Mouse (Mus musculus) midbrain, postnatal 0 days (tissue): ENCODE results near the gene Dcaf11. TPM values are rescaled to one million over a fixed set of nuclear protein-coding genes. Genes with fewer than 3 reads are reported as not detected.

ENCODE experiments used
- ATAC-seq: fragments of 200-750 bp; cut with Nextera tagmentation; 2 replicates; pipeline ENCODE4 v1.8.0; 2017; ENCODE audit warnings: moderate number of reproducible peaks, mild to moderate bottlenecking, moderate TSS enrichment, moderate library complexity; ENCODE audit not compliant: low FRiP score
- DNase-seq: peaks from one replicate; pipeline ENCODE4 v3.0.0-alpha.2; 2015; ENCODE audit warnings: low spot score
- H3K27ac ChIP-seq: fragments of 300-500 bp; sonication (generic); 2 replicates; pipeline ENCODE4 v1.5.1; 2014; ENCODE audit warnings: low read depth, mild to moderate bottlenecking, low read length, mixed read lengths
- H3K27me3 ChIP-seq: fragments of 300-500 bp; sonication (generic); 2 replicates; pipeline ENCODE4 v1.6.1; 2014; ENCODE audit warnings: low read length, control low read depth, mixed read lengths; ENCODE audit not compliant: insufficient read depth
- H3K36me3 ChIP-seq: fragments of 300-500 bp; sonication (generic); 2 replicates; pipeline ENCODE4 v1.6.1; 2014; ENCODE audit warnings: low read length, control low read depth, mixed read lengths; ENCODE audit not compliant: insufficient read depth
- H3K4me1 ChIP-seq: fragments of 300-500 bp; sonication (generic); 2 replicates; pipeline ENCODE4 v1.6.1; 2014; ENCODE audit warnings: mild to moderate bottlenecking, control low read depth, antibody characterized with exemption, low read length, mixed read lengths; ENCODE audit not compliant: insufficient read depth
- H3K4me2 ChIP-seq: fragments of 300-500 bp; sonication (generic); 2 replicates; pipeline ENCODE4 v1.6.1; 2014; ENCODE audit warnings: low read depth, mild to moderate bottlenecking, low read length, mixed read lengths; ENCODE audit not compliant: poor library complexity, severe bottlenecking
- H3K4me3 ChIP-seq: fragments of 300-500 bp; sonication (generic); 2 replicates; pipeline ENCODE4 v1.5.1; 2014; ENCODE audit warnings: low read depth, mild to moderate bottlenecking, low read length, moderate library complexity
- H3K9ac ChIP-seq: fragments of 300-500 bp; sonication (generic); replicated peaks from 2 replicates; pipeline ENCODE4 v1.6.1; 2014; ENCODE audit warnings: mild to moderate bottlenecking, low read length, moderate library complexity, mixed read lengths; ENCODE audit not compliant: poor library complexity, severe bottlenecking
- H3K9me3 ChIP-seq: fragments of 300-500 bp; sonication (generic); 2 replicates; pipeline ENCODE4 v1.6.1; 2016; ENCODE audit warnings: low read length, control low read depth
- CTCF ChIP-seq: IDR thresholded peaks from 2 replicates; pipeline ENCODE4 v1.5.1; 2016; ENCODE audit warnings: antibody characterized with exemption, mild to moderate bottlenecking
- WGBS: fragments of 180-500 bp; shearing (Covaris S2); extraction: QIAGEN DNeasy Blood & Tissue Kit; methylation state at CpG from one replicate; pipeline ENCODE4 v1.1.7; 2014; 5-methylcytosine and 5-hydroxymethylcytosine counted together
- polyA plus RNA-seq: library from polyadenylated mRNA; unstranded; fragments of >200 nt; fragmentation: Nextera tagmentation; extraction: Ambion mirVana; gene quantifications from 2 replicates; pipeline ENCODE4 v1.2.1, GENCODE M21; 2015
- total RNA-seq: library from RNA; depleted of rRNA; stranded (reverse); fragments of >200 nt; gene quantifications from 2 replicates; pipeline ENCODE4 v1.2.3, GENCODE M21; 2014

Dcaf11 gene
- total and polyA plus RNA-seq, 2 experiments from 2014 or later = 98.3 to 102 TPM

DNA sequence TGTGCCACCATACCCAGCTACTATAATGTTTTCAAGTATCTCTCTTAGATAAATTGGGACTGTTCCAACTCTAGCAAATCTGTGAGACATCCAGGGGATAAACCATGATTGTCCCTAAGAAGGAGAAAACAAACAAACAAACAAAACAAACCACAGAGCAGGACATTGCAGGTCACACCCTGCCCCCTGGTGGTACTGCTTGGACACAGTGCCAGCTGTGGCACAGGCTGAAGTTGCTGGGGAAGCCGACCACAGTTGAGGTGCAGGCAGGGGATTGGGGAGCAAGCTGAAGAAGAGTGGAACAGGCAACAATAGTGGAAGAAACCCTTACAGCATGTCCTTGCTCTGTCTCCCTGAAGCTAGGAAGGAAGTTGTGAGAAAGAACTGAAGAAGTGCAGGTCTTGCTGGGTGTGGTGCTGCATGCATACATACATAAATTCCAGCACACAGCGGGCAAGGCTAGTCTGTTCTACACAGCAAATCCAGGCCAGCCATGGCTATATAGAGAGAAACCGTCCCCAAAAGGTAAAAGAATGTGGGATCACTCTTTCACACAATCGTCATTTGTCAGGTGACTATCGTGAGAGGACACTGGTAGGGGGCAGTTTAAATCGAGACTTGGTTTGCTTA is 23.6 kb upstream of the Dcaf11 start:
- ATAC-seq = no peak
- H3K9me3 ChIP-seq = no peaks in the 10 kb centered on the region
- no peak overlapping the region for H3K27ac ChIP-seq
- H3K9ac ChIP-seq = no peak overlapping the region
- H3K36me3 ChIP-seq = no peaks in the 10 kb centered on the region
- no peak overlapping the region for H3K4me3 ChIP-seq
- DNase-seq = no peak
- WGBS = 54% methylated on average over 6 of the region's 6 CpGs
- no peaks in the 10 kb centered on the region for H3K27me3 ChIP-seq
- peak; percentile 77 for TF ChIP-seq CTCF
- no peak overlapping the region for H3K4me2 ChIP-seq
- no peaks in the 10 kb centered on the region for H3K4me1 ChIP-seq

- WGBS = under 1% methylated on average over 32 of the region's 32 CpGs
These were observed 19.6 kb upstream of the Dcaf11 start, which contains the start of gene Pck2 for GRCm38 (mm10) chr14:55540067-55540786. Pck2 (plus strand) TSS chr14:55540266.

GRCm38 (mm10) chr14:55540787-55541321 is 19.0 kb upstream of the Dcaf11 start:
- H3K27ac ChIP-seq = peak overlapping the region; percentile 90
- peak overlapping the region; percentile 75 for H3K9ac ChIP-seq
- H3K4me3 ChIP-seq = peak overlapping the region; percentile 51
- H3K4me2 ChIP-seq = peak overlapping the region; percentile 75
- DNase-seq (peak; percentile 72), ATAC-seq (peak; percentile 63)
- 5% methylated on average over 9 of the region's 10 CpGs for WGBS
- no peak for TF ChIP-seq CTCF
- H3K27me3 ChIP-seq = no peaks in the 10 kb centered on the region
- H3K36me3 ChIP-seq = peaks cover 20% of the 10 kb centered on the region
- H3K9me3 ChIP-seq = no peaks in the 10 kb centered on the region
- H3K4me1 ChIP-seq = 0 out of 2 replicates have a peak, but pooled peaks cover 2% of the 10 kb centered on the region

More at GRCm38 (mm10) chr14:55540067-55540786, 19.6 kb upstream of the Dcaf11 start, which contains the start of gene Pck2:
- TF ChIP-seq CTCF = no peak
- Histone ChIP-seq H3K4me3 (peak within 1 kb of the TSS; percentile 51), H3K27me3 (no peaks in the 10 kb centered on the region), H3K4me2 (peak within 1 kb of the TSS; percentile 75), H3K9me3 (no peaks in the 10 kb centered on the region), H3K36me3 (peaks cover 15% of the 10 kb centered on the region), H3K4me1 (0 out of 2 replicates have a peak, but pooled peaks cover 2% of the 10 kb centered on the region), H3K9ac (peak within 1 kb of the TSS; percentile 75), H3K27ac (peak within 1 kb of the TSS; percentile 90)
- DNase-seq (peak; percentile 85), ATAC-seq (peak; percentile 84)

GRCm38 (mm10) chr14:55542268-55542667 is 17.5 kb upstream of the Dcaf11 start:
- WGBS = 98% methylated on average over 12 of the region's 12 CpGs
- H3K4me1 ChIP-seq = 0 out of 2 replicates have a peak, but pooled peaks cover 2% of the 10 kb centered on the region
- TF ChIP-seq CTCF = no peak
- no peaks in the 10 kb centered on the region for H3K9me3 ChIP-seq
- DNase-seq (no peak), ATAC-seq (no peak)
- no peak overlapping the region for H3K4me2 ChIP-seq
- H3K27me3 ChIP-seq = no peaks in the 10 kb centered on the region
- no peak overlapping the region for H3K4me3 ChIP-seq
- H3K27ac ChIP-seq = no peak overlapping the region
- peaks cover 30% of the 10 kb centered on the region for H3K36me3 ChIP-seq
- H3K9ac ChIP-seq = no peak overlapping the region

DNA sequence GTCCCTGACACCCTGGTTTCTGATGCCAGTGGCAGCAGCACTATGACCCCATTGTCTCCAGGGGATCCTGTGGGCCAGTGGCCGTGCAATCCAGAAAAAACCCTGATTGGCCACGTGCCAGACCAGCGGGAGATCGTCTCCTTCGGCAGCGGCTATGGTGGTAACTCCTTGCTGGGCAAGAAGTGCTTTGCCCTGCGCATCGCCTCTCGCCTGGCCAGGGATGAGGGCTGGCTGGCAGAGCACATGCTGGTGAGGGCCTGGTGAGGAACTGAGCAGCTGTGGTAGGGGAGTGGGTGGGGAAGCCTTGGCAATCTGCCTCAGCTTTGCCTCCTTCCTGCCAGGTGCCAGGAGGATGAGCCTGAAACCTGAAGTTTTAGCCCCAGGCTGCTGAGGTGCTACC is 15.5 kb upstream of the Dcaf11 start:
- no peaks in the 10 kb centered on the region for H3K27me3 ChIP-seq
- 70% methylated on average over 9 of the region's 9 CpGs for WGBS
- 0 out of 2 replicates have a peak, but pooled peaks cover 2% of the 10 kb centered on the region for H3K4me1 ChIP-seq
- H3K4me2 ChIP-seq = no peak overlapping the region
- no peak overlapping the region for H3K9ac ChIP-seq
- ATAC-seq = no peak
- no peak overlapping the region for H3K4me3 ChIP-seq
- H3K9me3 ChIP-seq = no peaks in the 10 kb centered on the region
- DNase-seq = no peak
- peaks cover 48% of the 10 kb centered on the region for H3K36me3 ChIP-seq
- H3K27ac ChIP-seq = no peak overlapping the region
- TF ChIP-seq CTCF = no peak

GRCm38 (mm10) chr14:55550191-55550590 is 9.6 kb upstream of the Dcaf11 start:
- DNase-seq = no peak

More at GRCm38 (mm10) chr14:55550191-55550590, 9.6 kb upstream of the Dcaf11 start:
- TF ChIP-seq CTCF = no peak
- WGBS = 80% methylated on average over 6 of the region's 6 CpGs
- H3K9ac ChIP-seq = no peak overlapping the region
- H3K36me3 ChIP-seq = peaks cover 42% of the 10 kb centered on the region
- no peaks in the 10 kb centered on the region for H3K27me3 ChIP-seq
- no peak overlapping the region for H3K4me3 ChIP-seq
- H3K4me1 ChIP-seq = no peaks in the 10 kb centered on the region
- no peak overlapping the region for H3K4me2 ChIP-seq
- no peaks in the 10 kb centered on the region for H3K9me3 ChIP-seq
- ATAC-seq = no peak
- H3K27ac ChIP-seq = no peak overlapping the region
